Mouse (Mus musculus) right cerebral cortex, postnatal 10 days (tissue): ENCODE data around the gene Rab1a.
"Not testable (repeated sequence)": the region's sequence is repeated elsewhere in the genome, so short reads cannot be mapped to it uniquely, and the experiment has no call there.

ENCODE experiments used
- DNase-seq, 2 experiments: peaks; one replicate each; pipeline ENCODE4 v3.0.0; 2021; ENCODE audit warnings: low spot score in 2 of 2

The Rab1a gene

GRCm38 (mm10) chr11:20200713-20201575 lies at the start of gene Rab1a:
TSS of gene Rab1a (plus strand) at chr11:20201432.
- DNase-seq: peak; percentile 100

GRCm38 (mm10) chr11:20152107-20152901 lies 48.9 kb upstream of the Rab1a start:
- no peak for DNase-seq

DNA sequence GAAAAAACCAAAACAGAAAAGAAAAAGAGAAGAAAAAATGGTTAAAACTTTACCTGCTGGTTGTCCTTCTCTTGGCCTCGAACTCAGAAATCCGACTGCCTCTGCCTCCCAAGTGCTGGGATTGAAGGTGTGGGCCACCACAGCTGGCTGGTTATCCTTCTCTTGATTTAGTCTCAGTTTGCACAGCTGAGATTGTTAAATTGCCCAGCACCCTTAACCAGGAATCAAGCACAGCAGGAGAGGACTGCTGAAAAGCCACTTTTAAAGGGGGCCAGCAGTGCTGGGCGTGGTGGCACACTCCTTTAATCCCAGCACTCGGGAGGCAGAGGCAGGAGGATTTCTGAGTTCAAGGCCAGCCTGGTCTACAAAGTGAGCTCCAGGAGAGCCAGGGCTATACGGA lies 47.7 kb upstream of the Rab1a start:
- DNase-seq: not testable (repeated sequence)

DNA sequence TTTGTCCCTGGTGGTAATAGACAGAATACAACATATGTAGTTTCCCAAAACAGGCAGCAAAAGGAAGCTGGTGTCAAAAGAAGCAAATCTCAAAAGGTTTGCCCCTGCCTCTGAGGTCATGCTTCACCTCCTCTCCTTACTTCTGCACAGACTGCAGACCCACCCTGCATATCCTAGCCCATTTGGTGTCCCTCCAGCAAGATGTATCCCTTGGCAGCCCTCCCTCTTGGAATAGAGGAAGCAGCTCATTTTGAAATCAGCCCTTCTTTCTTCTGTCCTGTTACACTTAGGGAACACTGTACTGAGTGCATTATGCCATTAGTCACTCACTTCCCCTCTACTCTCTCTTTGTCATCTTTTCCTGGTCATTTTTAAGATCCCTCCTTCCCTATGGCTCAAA lies 42.4 kb upstream of the Rab1a start:
- DNase-seq: no peak

- no peak for DNase-seq
Measured at GRCm38 (mm10) chr11:20164979-20165867, 36.0 kb upstream of the Rab1a start.

- DNase-seq: no peak
Measured at GRCm38 (mm10) chr11:20165991-20166390, 35.2 kb upstream of the Rab1a start.

- DNase-seq: not testable (repeated sequence)
Measured at GRCm38 (mm10) chr11:20166476-20166875, 34.8 kb upstream of the Rab1a start.

DNA sequence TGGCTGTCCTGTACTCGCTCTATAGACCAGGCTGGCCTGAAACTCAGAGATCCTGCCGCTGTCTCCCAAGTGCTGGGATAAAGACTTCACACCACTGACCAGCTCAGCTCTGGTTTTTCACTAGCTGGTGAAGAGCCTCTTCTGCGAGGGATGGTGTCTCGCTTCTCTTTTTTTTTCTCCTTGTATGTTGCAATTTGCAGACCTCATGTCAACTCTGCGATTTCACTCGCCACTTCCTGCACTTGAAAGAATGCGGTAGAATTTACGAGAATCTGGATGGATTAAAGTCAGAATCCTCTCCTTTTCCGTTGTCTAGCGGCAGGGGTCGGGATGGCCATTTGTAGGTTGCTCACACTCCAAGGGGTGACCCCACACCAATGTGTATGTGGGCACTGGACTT lies 32.3 kb upstream of the Rab1a start:
- no peak for DNase-seq

DNA sequence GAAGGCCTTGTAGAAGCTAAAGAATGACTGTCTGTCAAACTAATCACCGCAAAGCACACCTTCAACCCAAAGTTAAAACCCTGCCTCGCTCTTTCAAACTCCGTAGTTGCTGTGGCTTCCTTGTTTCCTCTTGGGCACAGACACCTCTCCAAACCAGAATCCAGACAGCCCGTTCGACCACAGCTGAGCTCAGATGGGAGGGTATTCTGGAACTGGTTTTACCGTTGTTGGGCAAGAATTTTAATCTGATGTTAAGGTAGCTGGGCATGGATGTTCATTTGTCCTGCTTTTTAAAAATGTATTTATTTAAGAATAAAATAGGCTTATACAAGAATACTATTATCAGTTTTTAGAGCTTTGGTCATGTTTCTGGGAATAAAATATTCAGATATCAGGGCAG lies 14.0 kb upstream of the Rab1a start:
- no peak for DNase-seq

DNA sequence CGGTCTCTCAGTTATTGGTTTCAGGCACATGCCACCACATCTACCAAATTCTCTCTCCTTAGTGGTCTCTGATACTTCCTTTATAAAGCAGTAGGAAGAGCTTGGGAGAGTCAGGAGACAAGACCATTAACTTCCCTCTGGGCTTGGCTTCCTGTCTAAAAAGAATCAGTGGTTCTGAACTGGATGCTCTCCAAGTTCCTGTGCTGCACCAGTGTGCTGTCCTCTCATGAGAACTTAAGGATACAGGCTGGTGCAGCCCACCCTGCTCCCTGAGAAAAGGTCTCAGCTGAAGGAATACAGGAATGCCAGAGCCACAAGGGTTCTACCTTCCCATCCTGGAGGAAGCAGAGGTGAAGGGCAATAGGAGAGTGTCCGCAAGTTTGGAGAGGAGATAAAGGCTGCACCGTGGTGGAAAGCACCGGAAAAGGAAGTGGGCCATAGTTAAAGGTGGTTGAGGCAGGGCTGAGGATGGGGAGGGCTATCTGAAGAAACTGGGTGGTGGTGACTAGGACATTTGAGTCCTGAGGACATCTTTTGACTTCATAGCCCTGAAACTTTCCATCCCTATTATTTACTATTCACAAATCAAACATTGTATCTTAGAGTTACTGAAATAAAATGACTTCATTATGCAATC lies 8.0 kb upstream of the Rab1a start:
- DNase-seq: no peak

DNA sequence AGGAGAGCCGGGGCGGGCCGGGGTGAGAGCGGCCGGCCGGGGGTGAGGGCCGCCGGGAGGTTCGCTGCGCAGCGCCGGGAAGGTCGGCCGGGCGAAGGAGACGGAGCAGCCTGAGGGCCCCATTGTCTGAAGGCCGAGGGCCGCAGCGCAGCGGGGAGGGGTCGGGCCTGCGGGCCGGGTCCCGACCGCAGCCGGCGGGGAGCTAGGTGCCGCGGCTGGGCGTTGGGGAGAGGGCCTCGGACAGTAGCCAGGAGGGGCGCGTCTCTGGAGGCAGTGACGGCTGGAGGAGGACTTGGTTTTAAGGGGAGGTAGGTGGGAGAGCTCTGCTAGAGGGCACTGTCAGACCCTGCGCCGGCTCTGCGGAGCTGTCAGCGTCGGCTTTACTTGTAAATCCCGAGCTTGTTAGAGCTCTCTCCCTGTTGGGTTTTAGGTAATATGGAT lies 449 bp downstream of the Rab1a start:
- DNase-seq: peak; percentile 67 to 68

- DNase-seq: no peak
Measured at GRCm38 (mm10) chr11:20202299-20203011, 1.2 kb downstream of the Rab1a start.

DNA sequence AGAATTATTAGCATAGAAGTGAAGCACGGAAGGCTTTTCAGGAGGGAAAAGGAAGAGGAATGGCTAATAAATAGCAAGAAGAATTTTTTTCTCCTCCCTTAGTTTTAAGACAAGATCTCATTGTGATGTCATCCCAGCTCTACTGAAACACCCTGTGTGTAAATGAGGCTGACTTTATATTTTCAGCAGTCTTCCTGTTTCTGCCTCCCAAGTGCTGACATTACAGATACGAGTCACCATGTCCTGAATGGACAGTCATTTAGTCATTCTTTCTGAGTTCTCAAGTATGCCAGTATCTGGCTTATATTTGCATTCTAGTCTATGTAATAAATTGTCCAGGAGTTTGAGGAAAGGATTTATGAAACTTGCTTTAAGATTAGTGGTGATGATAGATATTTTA lies 3.1 kb downstream of the Rab1a start:
- no peak for DNase-seq

DNA sequence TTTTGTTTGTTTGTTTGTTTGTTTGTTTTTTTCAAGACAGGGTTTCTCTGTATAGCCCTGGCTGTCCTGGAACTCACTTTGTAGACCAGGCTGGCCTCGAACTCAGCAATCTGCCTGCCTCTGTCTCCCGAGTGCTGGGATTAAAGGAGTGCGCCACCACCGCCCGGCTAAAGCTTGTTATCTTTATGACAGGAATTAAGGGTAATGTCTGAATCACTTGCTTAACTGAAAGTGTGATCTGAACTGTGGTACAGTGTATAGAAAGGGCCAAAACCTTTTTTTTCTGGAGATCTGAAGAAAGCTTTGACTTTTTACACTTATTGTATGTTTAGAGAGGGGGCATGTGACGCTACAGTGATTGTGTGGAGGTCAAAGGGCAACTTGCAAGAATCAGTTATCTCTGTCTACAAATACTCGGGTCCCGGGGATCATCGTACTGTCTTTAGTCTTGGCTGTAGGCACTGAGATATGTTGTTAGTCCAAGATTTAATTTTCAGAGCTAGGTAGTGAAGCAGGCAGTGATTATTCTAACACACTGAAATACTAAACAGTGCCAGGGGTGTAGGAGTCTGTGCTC lies 3.7 kb downstream of the Rab1a start:
- no peak for DNase-seq

GRCm38 (mm10) chr11:20205538-20205937 lies 4.3 kb downstream of the Rab1a start:
- DNase-seq: no peak

DNA sequence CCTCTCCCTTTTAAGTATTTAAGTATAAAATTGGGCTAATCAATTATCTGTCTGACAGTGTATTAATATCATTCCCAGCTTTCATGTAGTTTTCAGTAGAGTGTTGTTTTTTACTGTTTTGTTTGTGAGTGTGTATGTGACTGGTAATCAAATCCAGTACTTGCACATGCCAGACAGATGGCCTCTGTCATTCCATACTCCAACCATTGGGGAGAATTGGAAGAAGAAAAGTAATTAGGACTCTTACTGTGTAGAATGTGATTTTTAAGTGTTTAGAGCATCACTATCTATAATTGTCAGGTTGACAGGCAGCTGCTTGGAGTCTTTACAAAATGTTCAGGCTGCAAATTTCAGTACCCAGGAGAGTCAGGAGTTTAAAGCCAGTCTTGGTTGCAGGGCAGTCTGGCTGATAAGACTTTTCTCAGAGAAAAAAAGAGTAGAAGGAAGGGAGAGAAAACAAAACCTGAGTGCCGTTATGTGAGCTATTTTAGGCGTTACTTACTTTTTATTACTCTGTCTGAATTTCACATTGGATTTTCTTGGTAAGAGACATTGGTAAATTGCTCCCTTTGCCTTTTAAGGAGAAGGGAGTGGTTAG lies 5.5 kb downstream of the Rab1a start:
- no peak for DNase-seq

GRCm38 (mm10) chr11:20207589-20207988 lies 6.4 kb downstream of the Rab1a start:
- DNase-seq: no peak

GRCm38 (mm10) chr11:20211838-20212237 lies 10.6 kb downstream of the Rab1a start:
- DNase-seq: no peak

DNA sequence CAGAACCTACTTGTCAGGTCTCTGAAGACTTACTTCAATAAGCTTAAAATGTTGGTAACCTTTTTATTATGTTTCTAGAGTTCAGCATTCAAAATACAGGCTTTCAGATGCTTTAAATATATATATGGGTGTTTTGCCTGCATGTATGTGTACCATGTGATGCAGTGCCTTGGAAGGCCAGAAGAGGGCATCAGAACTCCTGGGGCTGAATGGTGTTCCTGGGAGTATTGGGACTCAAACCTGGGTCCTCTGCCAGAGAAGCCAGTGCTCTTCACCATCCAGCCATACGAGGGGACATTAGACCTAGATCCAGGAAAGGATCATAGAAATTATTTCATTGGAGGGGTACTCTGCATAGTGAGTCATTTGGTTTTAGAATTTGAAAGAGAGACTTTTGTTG lies 13.5 kb downstream of the Rab1a start:
- DNase-seq: no peak

DNA sequence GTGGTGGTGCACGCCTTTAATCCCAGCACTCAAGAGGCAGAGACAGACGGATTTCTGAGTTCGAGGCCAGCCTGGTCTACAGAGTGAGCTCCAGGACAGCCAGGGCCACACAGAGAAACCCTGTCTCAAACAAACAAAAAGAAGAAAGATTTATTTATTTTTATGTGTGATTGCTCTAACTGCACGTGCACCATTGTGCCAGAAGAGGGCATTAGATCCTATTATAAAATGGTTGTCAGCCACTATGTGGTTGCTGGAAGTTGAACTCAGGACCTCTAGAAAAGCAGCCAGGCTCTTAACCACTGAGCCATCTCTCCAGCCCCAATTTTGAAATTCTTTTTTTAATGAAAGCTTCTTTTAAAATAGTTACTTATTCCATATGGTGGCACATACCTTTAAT lies 15.2 kb downstream of the Rab1a start:
- no peak for DNase-seq
